Mouse (Mus musculus) CD8-positive naive resting alpha-beta T cell, adult 57 days (primary cell): ENCODE results near the gene Slc39a2. TPM values are rescaled to one million over a fixed set of nuclear protein-coding genes. Genes with fewer than 3 reads are reported as not detected.

Experiments
- total RNA-seq: library from RNA; stranded (reverse); gene quantifications from one replicate; pipeline ENCODE4 v1.2.4, GENCODE M21; 2023

Gene Slc39a2
- 0.89 TPM for total RNA-seq

GRCm38 (mm10) chr14:51892191-51892939 is at the start of gene Slc39a2:
Slc39a2 (plus strand) TSS chr14:51892889.

GRCm38 (mm10) chr14:51853399-51853798 is 39.3 kb upstream of the Slc39a2 start, which contains the start of gene Ear6:
Ear6 (plus strand) TSS chr14:51853699.

GRCm38 (mm10) chr14:51884598-51885331 is 7.9 kb upstream of the Slc39a2 start, which contains the start of gene Mettl17:
Mettl17 (plus strand) TSS chr14:51884842.

GRCm38 (mm10) chr14:51913960-51914762 is 21.5 kb downstream of the Slc39a2 start, which contains the start of gene Ndrg2:
Ndrg2 (minus strand) TSS chr14:51914158.

DNA sequence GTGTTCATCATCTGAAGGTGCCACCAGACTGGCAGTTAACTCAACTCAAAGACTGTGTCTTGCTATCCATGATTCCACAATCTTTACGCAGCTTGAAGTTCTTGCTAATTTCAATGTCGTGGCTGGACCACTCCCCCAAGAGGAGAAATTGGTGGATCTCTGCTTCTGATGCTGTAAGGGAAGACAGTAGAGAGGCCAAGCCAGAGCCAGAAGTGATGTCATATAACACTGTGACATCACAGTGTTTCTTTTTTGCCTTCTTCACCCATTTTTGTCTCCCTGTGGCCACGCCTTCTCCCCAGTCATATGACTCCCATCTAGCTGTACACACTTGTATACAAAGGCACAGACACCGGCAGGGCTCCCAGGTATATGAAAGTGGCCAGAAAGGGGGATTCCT is 25.4 kb downstream of the Slc39a2 start, which contains the start of gene Tppp2:
Gene Tppp2, plus strand, starts transcription at position 301 of the 400 bp plus-strand sequence.

GRCm38 (mm10) chr14:51922571-51922865 is 29.8 kb downstream of the Slc39a2 start, which contains the start of gene Rnase13:
Rnase13 (minus strand) TSS chr14:51922773.

Other genes starting within 250 kb of the Slc39a2 start
- gene Gm17079, start 197.4 kb upstream of the Slc39a2 start, total RNA-seq = not detected
- gene Gm5800, start 175.7 kb upstream of the Slc39a2 start, total RNA-seq = not detected
- gene Ang4, start 119.3 kb upstream of the Slc39a2 start, total RNA-seq = not detected
- not detected for gene AY358078, start 92.8 kb upstream of the Slc39a2 start, total RNA-seq
- not detected for gene Ear6, start 39.2 kb upstream of the Slc39a2 start, total RNA-seq
- 66.8 TPM for gene Mettl17, start 8.0 kb upstream of the Slc39a2 start, total RNA-seq
- gene Ndrg2, start 21.3 kb downstream of the Slc39a2 start, total RNA-seq = 16.6 TPM
- gene Tppp2, start 25.5 kb downstream of the Slc39a2 start, total RNA-seq = not detected
- not detected for gene Rnase13, start 29.9 kb downstream of the Slc39a2 start, total RNA-seq
- gene Arhgef40, start 91.8 kb downstream of the Slc39a2 start, total RNA-seq = 2.2 TPM
- not detected for gene Tmem253, start 122.8 kb downstream of the Slc39a2 start, total RNA-seq
- gene Zfp219, start 127.8 kb downstream of the Slc39a2 start, total RNA-seq = 7.8 TPM
- gene Olfr221, start 149.6 kb downstream of the Slc39a2 start, total RNA-seq = not detected
- gene Hnrnpc, start 211.1 kb downstream of the Slc39a2 start, total RNA-seq = 439 TPM
- gene Rpgrip1, start 217.8 kb downstream of the Slc39a2 start, total RNA-seq = 23.2 TPM